Mouse (Mus musculus): Measurements from ENCODE around the gene Adamts17.

DNA sequence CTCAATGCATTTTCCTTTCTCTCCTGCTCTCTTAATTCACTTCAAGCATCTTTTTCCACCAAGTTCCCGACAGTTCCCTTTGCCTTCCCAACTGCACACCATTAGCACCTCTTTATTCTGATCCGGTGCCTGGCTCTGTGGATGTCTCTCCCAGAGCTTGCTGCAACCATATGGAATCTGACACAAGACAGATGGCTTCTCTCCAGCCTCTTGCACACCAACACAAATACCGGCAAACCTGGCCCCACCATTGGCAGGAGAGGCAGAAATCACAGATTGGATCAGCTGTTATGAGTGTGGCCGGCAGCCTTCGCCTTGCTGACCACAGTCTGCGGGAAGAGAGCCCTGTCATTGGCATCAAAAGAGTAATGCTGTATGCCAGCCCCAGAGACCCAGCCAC, 248.2 kb downstream of the Adamts17 start:
- TF ChIP-seq CTCF (IDR thresholded peaks at IDR 0.05; ENCODE audit: low read depth) (no peak), EP300 (IDR thresholded peaks at IDR 0.05; ENCODE audit: low read depth) (no peak)
